Mouse (Mus musculus) hindbrain, embryonic 11.5 days (tissue): ENCODE data around the gene Crybg2. TPM values are rescaled to one million over a fixed set of nuclear protein-coding genes. Genes with fewer than 3 reads are reported as not detected.

Source experiments
- ATAC-seq: fragments of 200-750 bp; cut with Nextera tagmentation; 2 replicates; pipeline ENCODE4 v1.8.0; 2017; ENCODE audit warnings: mild to moderate bottlenecking, moderate TSS enrichment, moderate library complexity; ENCODE audit not compliant: low FRiP score
- DNase-seq: peaks from one replicate; pipeline ENCODE4 v3.0.0-alpha.2; 2015; ENCODE audit warnings: low spot score
- H3K27ac ChIP-seq: fragments of 300-500 bp; sonication (generic); 2 replicates; pipeline ENCODE4 v1.5.1; 2014; ENCODE audit warnings: mild to moderate bottlenecking, low read depth, low read length
- H3K27me3 ChIP-seq: fragments of 300-500 bp; sonication (generic); 2 replicates; pipeline ENCODE4 v1.6.1; 2014; ENCODE audit warnings: mild to moderate bottlenecking, low read length, moderate library complexity, mixed read lengths; ENCODE audit not compliant: control insufficient read depth, insufficient read depth
- H3K36me3 ChIP-seq: fragments of 300-500 bp; sonication (generic); 2 replicates; pipeline ENCODE4 v1.6.1; 2014; ENCODE audit warnings: mild to moderate bottlenecking, low read length, moderate library complexity, mixed read lengths; ENCODE audit not compliant: control insufficient read depth, insufficient read depth
- H3K4me1 ChIP-seq: fragments of 300-500 bp; sonication (generic); replicated peaks from 2 replicates; pipeline ENCODE4 v1.6.1; 2014; ENCODE audit warnings: low read length, mixed read lengths; ENCODE audit not compliant: control insufficient read depth, insufficient read depth
- H3K4me2 ChIP-seq: fragments of 300-500 bp; sonication (generic); replicated peaks from 2 replicates; pipeline ENCODE4 v1.6.1; 2014; ENCODE audit warnings: mild to moderate bottlenecking, low read depth, low read length
- H3K4me3 ChIP-seq: fragments of 300-500 bp; sonication (generic); 2 replicates; pipeline ENCODE4 v1.5.1; 2014; ENCODE audit warnings: low read depth, low read length
- H3K9ac ChIP-seq: fragments of 300-500 bp; sonication (generic); 2 replicates; pipeline ENCODE4 v1.6.1; 2014; ENCODE audit warnings: low read depth, low read length
- H3K9me3 ChIP-seq: fragments of 300-500 bp; sonication (generic); 2 replicates; pipeline ENCODE4 v1.6.1; 2016; ENCODE audit warnings: low read length; ENCODE audit not compliant: control insufficient read depth
- WGBS: fragments of 180-500 bp; shearing (Covaris S2); extraction: QIAGEN DNeasy Blood & Tissue Kit; methylation state at CpG from one replicate; pipeline ENCODE4 v1.1.7; 2014; 5-methylcytosine and 5-hydroxymethylcytosine counted together
- polyA plus RNA-seq: library from polyadenylated mRNA; unstranded; fragments of >200 nt; fragmentation: Nextera tagmentation; extraction: Ambion mirVana; gene quantifications from 2 replicates; pipeline ENCODE4 v1.2.1, GENCODE M21; 2014

Crybg2 gene
- polyA plus RNA-seq, 1 experiment from 2014 or later: 1.8 TPM

GRCm38 (mm10) chr4:134096120-134096519 is 35.5 kb downstream of the Crybg2 start:
- ATAC-seq: no peak
- Histone ChIP-seq H3K4me3 (no peak overlapping the region), H3K9me3 (no peaks in the 10 kb centered on the region), H3K4me2 (no peak overlapping the region), H3K36me3 (no peaks in the 10 kb centered on the region), H3K9ac (no peak overlapping the region), H3K4me1 (no peaks in the 10 kb centered on the region), H3K27ac (no peak overlapping the region), H3K27me3 (no peaks in the 10 kb centered on the region)
- no peak for DNase-seq
- 75% methylated on average over 3 of the region's 3 CpGs for WGBS

GRCm38 (mm10) chr4:134097015-134097608 is 36.5 kb downstream of the Crybg2 start:
- WGBS: 83% methylated on average over 5 of the region's 5 CpGs
- ATAC-seq (no peak), DNase-seq (no peak)
- Histone ChIP-seq H3K27me3 (no peaks in the 10 kb centered on the region), H3K36me3 (no peaks in the 10 kb centered on the region), H3K27ac (no peak overlapping the region), H3K9ac (no peak overlapping the region), H3K9me3 (no peaks in the 10 kb centered on the region), H3K4me1 (no peaks in the 10 kb centered on the region), H3K4me3 (no peak overlapping the region), H3K4me2 (no peak overlapping the region)

DNA sequence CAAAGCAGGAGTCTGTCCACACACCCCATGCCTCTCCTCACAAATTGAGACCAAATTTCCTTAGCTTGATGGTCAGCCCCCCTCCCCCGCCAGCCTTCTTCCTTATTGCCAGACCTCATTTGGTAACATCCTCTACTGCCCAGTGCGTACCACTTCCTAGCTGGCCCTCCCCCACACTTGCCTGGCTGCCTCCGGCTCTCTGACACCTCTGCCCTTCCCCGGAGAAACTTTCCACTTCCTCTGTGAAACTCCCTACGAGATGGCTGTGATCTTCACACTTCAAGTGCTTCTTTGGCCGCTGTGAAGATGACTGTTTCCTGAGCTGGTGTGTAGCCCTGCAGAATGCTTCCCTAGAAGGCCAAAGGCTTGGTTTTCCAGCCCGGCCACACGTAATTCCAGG is 38.0 kb downstream of the Crybg2 start:
- Histone ChIP-seq H3K4me2 (no peak overlapping the region), H3K27me3 (no peaks in the 10 kb centered on the region), H3K4me1 (no peaks in the 10 kb centered on the region), H3K9ac (no peak overlapping the region), H3K9me3 (no peaks in the 10 kb centered on the region), H3K4me3 (no peak overlapping the region), H3K27ac (no peak overlapping the region), H3K36me3 (no peaks in the 10 kb centered on the region)
- no peak for DNase-seq
- WGBS: 74% methylated on average over 8 of the region's 8 CpGs
- no peak for ATAC-seq

DNA sequence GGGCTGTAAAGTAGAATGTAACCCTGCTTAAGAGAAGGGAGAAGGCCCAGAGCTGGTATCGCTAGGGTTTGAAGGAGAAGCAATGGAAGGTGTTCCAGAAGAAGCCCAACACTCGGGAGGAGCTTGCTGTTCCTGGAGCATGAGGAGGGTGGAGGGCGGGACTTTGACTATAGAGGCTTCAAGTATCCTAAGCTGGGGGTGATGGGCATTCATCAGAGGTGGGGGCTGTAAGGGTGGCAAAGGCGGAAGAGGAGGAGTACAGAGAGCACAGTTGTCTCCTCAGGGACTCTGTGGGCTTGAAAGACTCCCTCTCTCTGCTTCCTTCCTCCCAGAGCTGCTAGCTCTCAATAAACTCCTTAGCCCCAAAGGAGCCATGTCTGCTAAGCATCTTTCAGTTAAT is 39.6 kb downstream of the Crybg2 start:
- Histone ChIP-seq H3K4me2 (no peak overlapping the region), H3K27ac (no peak overlapping the region), H3K9ac (no peak overlapping the region), H3K9me3 (no peaks in the 10 kb centered on the region), H3K27me3 (no peaks in the 10 kb centered on the region), H3K4me3 (no peak overlapping the region), H3K4me1 (no peaks in the 10 kb centered on the region), H3K36me3 (no peaks in the 10 kb centered on the region)
- DNase-seq (no peak), ATAC-seq (no peak)
- 82% methylated on average over 4 of the region's 4 CpGs for WGBS

- no peaks in the 10 kb centered on the region for H3K27me3 ChIP-seq
- H3K4me3 ChIP-seq: peak within 1 kb of the TSS; percentile 81
- peak; percentile 91 for DNase-seq
- H3K4me2 ChIP-seq: peak within 1 kb of the TSS; percentile 64
- peak; percentile 96 for ATAC-seq
- peak within 1 kb of the TSS; percentile 56 for H3K9ac ChIP-seq
- H3K36me3 ChIP-seq: no peaks in the 10 kb centered on the region
- WGBS: 17% methylated on average over 34 of the region's 34 CpGs
- H3K4me1 ChIP-seq: no peaks in the 10 kb centered on the region
- H3K27ac ChIP-seq: no peak within 1 kb of the TSS
- no peaks in the 10 kb centered on the region for H3K9me3 ChIP-seq
Observed at GRCm38 (mm10) chr4:134101979-134102741, 41.5 kb downstream of the Crybg2 start, which contains the start of gene Ubxn11. Ubxn11 (plus strand) TSS chr4:134102570.

GRCm38 (mm10) chr4:134102742-134103119 is 42.1 kb downstream of the Crybg2 start:
- no peak for DNase-seq
- no peaks in the 10 kb centered on the region for H3K9me3 ChIP-seq
- peak overlapping the region; percentile 64 for H3K4me2 ChIP-seq
- H3K4me1 ChIP-seq: no peaks in the 10 kb centered on the region
- H3K36me3 ChIP-seq: no peaks in the 10 kb centered on the region
- ATAC-seq: peak; percentile 65
- 4% methylated on average over 21 of the region's 21 CpGs for WGBS
- H3K9ac ChIP-seq: peak overlapping the region; percentile 56
- no peaks in the 10 kb centered on the region for H3K27me3 ChIP-seq
- no peak overlapping the region for H3K27ac ChIP-seq
- peak overlapping the region; percentile 81 for H3K4me3 ChIP-seq

- 82% methylated on average over 7 of the region's 7 CpGs for WGBS
- Histone ChIP-seq H3K27ac (no peak overlapping the region), H3K4me3 (no peak overlapping the region), H3K9ac (no peak overlapping the region), H3K27me3 (no peaks in the 10 kb centered on the region), H3K9me3 (no peaks in the 10 kb centered on the region), H3K4me1 (no peaks in the 10 kb centered on the region), H3K4me2 (no peak overlapping the region), H3K36me3 (no peaks in the 10 kb centered on the region)
- DNase-seq (no peak), ATAC-seq (no peak)
Observed at GRCm38 (mm10) chr4:134106105-134106504, 45.5 kb downstream of the Crybg2 start.

GRCm38 (mm10) chr4:134107730-134108129 is 47.1 kb downstream of the Crybg2 start:
- Histone ChIP-seq H3K9me3 (no peaks in the 10 kb centered on the region), H3K9ac (no peak overlapping the region), H3K4me1 (no peaks in the 10 kb centered on the region), H3K27ac (no peak overlapping the region), H3K36me3 (no peaks in the 10 kb centered on the region), H3K27me3 (no peaks in the 10 kb centered on the region), H3K4me2 (no peak overlapping the region), H3K4me3 (no peak overlapping the region)
- DNase-seq: no peak
- 92% methylated on average over 7 of the region's 7 CpGs for WGBS
- no peak for ATAC-seq

GRCm38 (mm10) chr4:134108196-134108595 is 47.6 kb downstream of the Crybg2 start:
- no peaks in the 10 kb centered on the region for H3K9me3 ChIP-seq
- H3K4me1 ChIP-seq: no peaks in the 10 kb centered on the region
- DNase-seq (no peak), ATAC-seq (no peak)
- H3K36me3 ChIP-seq: no peaks in the 10 kb centered on the region
- H3K9ac ChIP-seq: no peak overlapping the region
- 60% methylated on average over 5 of the region's 5 CpGs for WGBS
- no peak overlapping the region for H3K27ac ChIP-seq
- no peak overlapping the region for H3K4me3 ChIP-seq
- no peak overlapping the region for H3K4me2 ChIP-seq
- no peaks in the 10 kb centered on the region for H3K27me3 ChIP-seq
